Mouse (Mus musculus): Measurements from ENCODE around the gene Olfr1449. TPM values are rescaled to one million over a fixed set of nuclear protein-coding genes. Genes with fewer than 3 reads are reported as not detected.

Gene Olfr1449
- not detected for polyA plus RNA-seq (2014; fragmentation: Illumina TruSeq; extraction: RNeasy Lipid Tissue Mini Kit (QIAGEN cat#74804))

DNA sequence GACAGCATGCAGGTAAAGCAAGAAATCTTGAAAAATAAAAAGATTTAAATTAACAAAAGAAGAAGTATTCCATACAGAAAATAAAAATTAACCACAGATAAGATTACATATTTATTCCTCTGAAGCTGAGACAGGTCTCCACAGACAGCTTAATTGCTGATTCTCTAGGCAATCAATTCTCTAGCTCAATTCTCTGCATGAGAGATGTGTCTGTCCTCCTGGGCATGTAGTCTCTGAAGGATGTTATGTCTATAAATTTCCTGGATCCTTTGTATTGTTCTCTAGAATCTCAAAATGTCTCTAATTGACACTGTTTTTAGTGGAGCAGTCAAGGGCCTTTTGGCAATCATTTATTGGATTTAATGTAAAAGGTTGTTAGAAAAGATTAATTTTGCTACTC is at the start of gene Olfr1449:
Gene Olfr1449, plus strand, starts transcription at position 301 of the 400 bp plus-strand sequence.

DNA sequence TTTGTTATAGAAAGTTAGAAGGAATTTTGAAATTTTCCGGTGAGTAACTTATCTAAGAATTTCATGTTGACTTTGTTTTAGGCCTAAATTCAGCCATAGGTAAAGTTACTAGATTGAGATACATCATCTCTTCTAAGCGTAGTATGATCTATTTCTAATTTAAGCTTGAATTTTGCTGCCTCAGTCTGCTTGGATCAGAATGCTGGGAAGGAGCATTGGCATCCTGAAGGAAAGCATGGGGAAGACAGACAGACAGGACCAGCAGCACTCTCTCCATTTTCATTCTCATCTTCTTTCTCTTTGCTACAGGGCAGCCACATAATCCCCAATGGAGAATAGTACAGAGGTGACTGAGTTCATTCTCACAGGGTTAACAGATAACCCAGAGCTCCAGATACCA is 47.1 kb upstream of the Olfr1449 start, which contains the start of gene Olfr1445:
Gene Olfr1445, plus strand, starts transcription at position 301 of the 400 bp plus-strand sequence.

DNA sequence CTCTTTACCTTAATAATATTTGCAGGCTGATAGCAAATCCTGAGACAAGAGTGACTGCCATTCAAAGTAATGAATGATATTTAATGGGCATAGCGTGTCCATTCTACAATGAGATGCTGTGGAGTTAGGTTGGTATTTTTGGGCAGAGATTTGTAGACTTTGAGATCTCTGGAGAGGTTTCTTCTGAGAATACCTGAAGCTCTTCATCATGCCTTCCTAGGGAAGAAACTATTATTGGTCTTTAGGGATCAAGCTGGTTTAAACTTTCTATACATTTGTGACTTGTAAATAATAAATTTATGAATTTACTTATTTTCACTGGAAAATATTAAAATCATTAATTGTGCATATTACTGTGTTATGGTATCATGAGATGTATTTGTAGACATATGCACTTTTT is 37.2 kb upstream of the Olfr1449 start, which contains the start of gene Olfr1446:
Gene Olfr1446, minus strand, starts transcription at position 101 of the 400 bp plus-strand sequence.

DNA sequence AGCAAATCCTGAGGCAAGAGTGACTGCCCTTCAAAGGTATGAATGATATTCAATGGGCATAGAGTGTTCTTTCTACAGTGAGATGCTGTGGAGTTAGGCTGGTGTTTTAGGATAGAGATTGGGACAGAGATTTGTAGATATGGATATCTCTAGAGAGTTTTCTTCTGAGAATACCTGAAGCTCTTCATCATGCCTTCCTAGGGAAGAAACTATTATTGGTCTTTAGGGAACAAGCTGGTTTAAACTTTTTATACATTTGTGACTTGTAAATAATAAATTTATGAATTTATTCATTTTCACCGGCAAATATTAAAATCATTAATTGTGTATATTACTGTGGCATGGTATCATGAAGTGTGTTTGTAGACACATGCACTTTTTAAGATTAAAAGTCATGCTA is 27.0 kb upstream of the Olfr1449 start, which contains the start of gene Olfr1447:
Gene Olfr1447, minus strand, starts transcription at position 101 of the 400 bp plus-strand sequence.

DNA sequence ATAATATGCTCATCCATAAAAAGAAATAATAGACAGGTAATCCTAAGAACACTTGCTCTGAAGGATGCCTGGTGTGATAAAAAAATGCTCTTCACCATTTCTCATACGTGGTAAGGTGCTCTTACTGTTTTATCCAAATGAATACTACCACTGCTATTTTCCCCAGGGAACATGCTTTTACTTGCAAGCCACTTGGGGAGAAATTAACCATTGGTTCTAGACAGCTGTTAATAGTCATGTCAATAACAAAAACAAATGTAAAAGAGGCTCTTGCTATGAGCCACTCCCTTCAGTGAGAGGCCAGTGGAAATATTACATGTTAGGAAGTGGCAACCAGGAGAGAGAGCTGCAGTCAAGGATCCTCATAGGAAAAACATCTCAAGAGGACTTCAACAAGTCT is 6.3 kb upstream of the Olfr1449 start, which contains the start of gene Olfr1448:
Gene Olfr1448, minus strand, starts transcription at position 101 of the 400 bp plus-strand sequence.

DNA sequence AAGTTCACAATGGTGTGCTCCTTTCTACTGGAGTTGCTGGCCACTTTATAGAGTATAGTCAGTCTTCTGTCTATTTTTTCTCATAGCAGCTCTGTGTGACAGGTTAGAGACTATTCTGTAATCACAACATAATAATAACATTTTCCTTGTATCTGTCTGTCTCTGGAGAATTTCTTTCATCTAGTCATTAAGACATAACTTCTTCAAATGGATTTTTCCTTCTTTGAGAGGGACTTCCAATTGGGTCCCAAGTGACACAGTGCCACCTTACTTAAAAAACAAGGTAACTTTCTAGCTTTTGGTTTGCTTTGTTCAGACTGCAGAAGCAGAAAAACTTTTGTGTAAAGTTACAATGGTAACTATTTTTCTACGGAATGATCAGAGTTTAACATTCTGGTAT is 19.3 kb downstream of the Olfr1449 start, which contains the start of gene Olfr1450:
Gene Olfr1450, plus strand, starts transcription at position 301 of the 400 bp plus-strand sequence.

Other genes with a start within 250 kb of the Olfr1449 start
- not detected for gene Keg1, start 235.1 kb upstream of the Olfr1449 start, polyA plus RNA-seq (2014; fragmentation: Illumina TruSeq; extraction: RNeasy Lipid Tissue Mini Kit (QIAGEN cat#74804))
- gene Cntf, start 165.2 kb upstream of the Olfr1449 start, polyA plus RNA-seq (2014; fragmentation: Illumina TruSeq; extraction: RNeasy Lipid Tissue Mini Kit (QIAGEN cat#74804)): 3.2 TPM
- 199 TPM for gene Zfp91, start 134.7 kb upstream of the Olfr1449 start, polyA plus RNA-seq (2014; fragmentation: Illumina TruSeq; extraction: RNeasy Lipid Tissue Mini Kit (QIAGEN cat#74804))
- 2.6 TPM for gene Lpxn, start 134.6 kb upstream of the Olfr1449 start, polyA plus RNA-seq (2014; fragmentation: Illumina TruSeq; extraction: RNeasy Lipid Tissue Mini Kit (QIAGEN cat#74804))
- gene Gm5244, start 84.2 kb upstream of the Olfr1449 start, polyA plus RNA-seq (2014; fragmentation: Illumina TruSeq; extraction: RNeasy Lipid Tissue Mini Kit (QIAGEN cat#74804)): not detected
- gene Olfr1444, start 73.6 kb upstream of the Olfr1449 start, polyA plus RNA-seq (2014; fragmentation: Illumina TruSeq; extraction: RNeasy Lipid Tissue Mini Kit (QIAGEN cat#74804)): not detected
- not detected for gene Olfr1445, start 47.0 kb upstream of the Olfr1449 start, polyA plus RNA-seq (2014; fragmentation: Illumina TruSeq; extraction: RNeasy Lipid Tissue Mini Kit (QIAGEN cat#74804))
- not detected for gene Olfr1446, start 37.3 kb upstream of the Olfr1449 start, polyA plus RNA-seq (2014; fragmentation: Illumina TruSeq; extraction: RNeasy Lipid Tissue Mini Kit (QIAGEN cat#74804))
- not detected for gene Olfr1447, start 27.1 kb upstream of the Olfr1449 start, polyA plus RNA-seq (2014; fragmentation: Illumina TruSeq; extraction: RNeasy Lipid Tissue Mini Kit (QIAGEN cat#74804))
- not detected for gene Olfr1448, start 6.4 kb upstream of the Olfr1449 start, polyA plus RNA-seq (2014; fragmentation: Illumina TruSeq; extraction: RNeasy Lipid Tissue Mini Kit (QIAGEN cat#74804))
- not detected for gene Olfr1450, start 19.4 kb downstream of the Olfr1449 start, polyA plus RNA-seq (2014; fragmentation: Illumina TruSeq; extraction: RNeasy Lipid Tissue Mini Kit (QIAGEN cat#74804))
- not detected for gene Olfr1451, start 64.2 kb downstream of the Olfr1449 start, polyA plus RNA-seq (2014; fragmentation: Illumina TruSeq; extraction: RNeasy Lipid Tissue Mini Kit (QIAGEN cat#74804))
- not detected for gene Olfr1453, start 97.5 kb downstream of the Olfr1449 start, polyA plus RNA-seq (2014; fragmentation: Illumina TruSeq; extraction: RNeasy Lipid Tissue Mini Kit (QIAGEN cat#74804))
- not detected for gene Olfr1454, start 129.8 kb downstream of the Olfr1449 start, polyA plus RNA-seq (2014; fragmentation: Illumina TruSeq; extraction: RNeasy Lipid Tissue Mini Kit (QIAGEN cat#74804))
- gene Olfr1457, start 167.1 kb downstream of the Olfr1449 start, polyA plus RNA-seq (2014; fragmentation: Illumina TruSeq; extraction: RNeasy Lipid Tissue Mini Kit (QIAGEN cat#74804)): not detected
- gene Olfr1458, start 175.9 kb downstream of the Olfr1449 start, polyA plus RNA-seq (2014; fragmentation: Illumina TruSeq; extraction: RNeasy Lipid Tissue Mini Kit (QIAGEN cat#74804)): not detected
- not detected for gene Olfr1459, start 218.7 kb downstream of the Olfr1449 start, polyA plus RNA-seq (2014; fragmentation: Illumina TruSeq; extraction: RNeasy Lipid Tissue Mini Kit (QIAGEN cat#74804))
- gene Olfr1461, start 232.2 kb downstream of the Olfr1449 start, polyA plus RNA-seq (2014; fragmentation: Illumina TruSeq; extraction: RNeasy Lipid Tissue Mini Kit (QIAGEN cat#74804)): not detected

Measured in ovary, adult 10 weeks (tissue).